Mouse (Mus musculus) cerebellum, postnatal 4 days (tissue): ENCODE data around the gene Gm20817.
"Not testable (repeated sequence)": the region's sequence is repeated elsewhere in the genome, so short reads cannot be mapped to it uniquely, and the experiment has no call there.

Experiments used
- DNase-seq, 2 experiments: peaks; one replicate each; pipeline ENCODE4 v3.0.0; 2022; ENCODE audit warnings: low spot score in 2 of 2, mixed read lengths in 1 of 2

Gene Gm20817

DNA sequence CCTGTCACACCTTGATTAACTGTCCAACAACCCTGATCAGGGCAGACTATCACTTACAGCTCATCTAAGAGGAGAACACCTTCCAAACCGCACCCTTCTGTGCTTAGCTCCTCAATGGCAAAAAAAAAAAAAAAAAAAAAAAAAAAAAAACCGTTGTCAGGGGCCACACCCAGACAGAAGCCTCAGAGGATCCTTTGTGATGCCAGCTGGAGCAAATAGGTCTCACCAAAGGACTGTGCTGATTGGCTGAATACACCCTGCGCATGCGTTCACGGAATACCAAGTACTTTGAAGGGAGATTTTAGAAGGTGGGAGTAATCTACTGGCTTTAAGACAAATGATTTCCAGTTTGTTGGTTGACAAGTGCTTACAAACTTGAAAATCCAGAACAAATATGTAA, at the start of gene Gm20817:
Gene Gm20817 (minus strand): TSS at position 101 of the 400 bp plus-strand sequence.
- DNase-seq, result not testable (repeated sequence)
